Mouse (Mus musculus): ENCODE measurements at regions not wholly inside any gene's neighbourhood (a gene's known extent, or its start where the extent isn't known, plus 50 kb on each side); places are given as distances from the start of the nearest gene placed in this dataset.

DNA sequence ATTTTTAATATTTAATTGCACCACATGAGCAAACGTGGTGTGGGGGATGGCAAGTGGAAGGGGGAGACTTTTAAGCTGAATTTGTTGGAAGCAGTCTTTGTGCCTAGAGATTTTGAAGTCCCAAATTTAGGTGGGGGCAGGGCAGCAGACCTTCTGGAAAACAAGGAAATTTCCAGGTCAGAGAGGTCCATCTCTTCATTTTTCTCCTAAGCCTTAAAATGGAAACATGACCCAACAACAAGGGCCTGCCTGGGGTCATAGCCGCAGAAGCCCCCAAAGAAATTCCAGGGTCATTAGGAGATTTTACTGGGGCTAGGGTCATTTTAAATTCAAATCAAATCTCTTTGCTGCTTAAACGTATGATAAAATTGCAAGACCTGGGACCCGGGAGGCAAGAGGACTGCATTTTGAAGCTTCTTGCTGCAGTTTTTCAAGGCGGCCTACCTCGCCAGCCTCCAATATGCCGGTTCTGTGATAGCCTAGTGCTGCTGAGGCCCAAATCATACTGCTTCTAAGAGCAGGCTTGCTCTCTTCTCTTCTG is 490.0 kb downstream of the Prss52 start:
- TF ChIP-seq CTCF (IDR thresholded peaks at IDR 0.05; ENCODE audit: insufficient read depth, low read length) (no peak), POLR2A (IDR thresholded peaks at IDR 0.05; ENCODE audit: borderline replicate concordance, extremely low read depth, low read depth, low read length) (no peak)

Data from lung, adult 2 months (tissue).